Mouse (Mus musculus): ENCODE results near the gene Kansl1. TPM values are rescaled to one million over a fixed set of nuclear protein-coding genes. Genes with fewer than 3 reads are reported as not detected.

The Kansl1 gene
- polyA plus RNA-seq, 2 experiments from 2014 or later, result 51.4 to 53.0 TPM

DNA sequence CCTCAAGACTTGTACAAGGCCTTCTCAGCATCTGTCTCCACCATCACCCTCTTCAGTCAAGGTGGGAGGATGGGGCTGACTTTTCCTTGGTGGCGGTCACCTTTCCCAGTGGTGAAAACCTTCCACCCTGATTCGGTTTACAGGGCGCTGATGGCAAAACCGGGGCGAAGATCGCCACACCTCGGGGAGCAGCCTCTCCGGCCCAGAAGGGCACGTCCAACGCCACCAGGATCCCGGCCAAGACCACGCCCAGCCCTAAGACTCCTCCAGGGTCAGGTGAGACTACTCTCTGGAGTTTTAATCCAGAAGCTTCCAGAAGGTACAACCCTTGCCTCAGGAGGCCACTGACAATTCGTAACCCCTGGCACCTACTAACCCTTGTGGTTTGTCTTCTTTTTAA, 162.2 kb downstream of the Kansl1 start:
- ATAC-seq, result no peak

DNA sequence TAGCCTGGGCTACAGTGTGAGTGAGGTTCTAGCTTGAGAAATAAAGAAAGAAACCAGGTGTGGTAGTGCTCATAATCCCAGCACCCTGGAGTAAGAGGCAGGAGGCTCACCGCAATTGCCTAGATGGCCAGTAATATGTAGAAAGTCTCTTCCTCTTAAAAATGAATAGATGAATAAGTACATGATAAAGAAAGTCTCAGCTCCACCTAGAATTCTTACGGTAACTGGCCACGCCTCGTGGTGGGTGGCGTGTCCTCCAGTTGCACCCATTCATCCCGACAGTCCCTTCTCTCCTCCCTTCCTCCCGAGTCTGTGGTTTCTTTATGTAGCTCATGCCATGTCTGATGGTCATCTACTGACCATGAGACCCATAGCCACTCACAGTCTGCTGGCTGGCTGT, 162.9 kb downstream of the Kansl1 start:
- no peak for ATAC-seq

- no peak for ATAC-seq
These were observed 165.3 kb downstream of the Kansl1 start for GRCm38 (mm10) chr11:104303088-104303960.

DNA sequence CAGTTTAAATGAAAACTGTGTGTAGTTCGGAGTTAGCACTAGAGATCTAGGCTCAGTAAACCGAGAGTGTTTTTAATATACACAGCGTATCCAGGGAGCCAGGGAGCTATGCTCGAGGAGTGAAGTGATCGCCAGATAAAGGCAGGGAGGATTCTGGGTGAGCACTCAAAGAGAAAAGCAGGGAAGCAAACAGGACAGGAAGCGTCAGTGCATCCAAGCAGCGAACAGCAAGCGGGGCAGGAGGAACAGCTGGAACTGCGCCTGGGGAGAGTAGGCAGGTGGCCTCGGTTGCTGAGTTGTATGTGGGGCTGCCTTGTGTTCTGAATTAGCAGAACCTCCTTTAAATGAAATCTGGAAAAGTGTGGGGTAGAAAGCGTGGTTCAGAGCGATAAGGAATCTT, 166.0 kb downstream of the Kansl1 start:
- no peak for ATAC-seq

GRCm38 (mm10) chr11:104297671-104298070, 171.0 kb downstream of the Kansl1 start:
- ATAC-seq, result no peak

GRCm38 (mm10) chr11:104295656-104296055, 173.0 kb downstream of the Kansl1 start:
- no peak for ATAC-seq

- no peak for ATAC-seq
These were observed 173.5 kb downstream of the Kansl1 start for GRCm38 (mm10) chr11:104295145-104295544.

- ATAC-seq, result no peak
These were observed 175.4 kb downstream of the Kansl1 start for GRCm38 (mm10) chr11:104293241-104293640.

- no peak for ATAC-seq
These were observed 176.0 kb downstream of the Kansl1 start for GRCm38 (mm10) chr11:104292443-104293220.

GRCm38 (mm10) chr11:104289199-104290031, 179.2 kb downstream of the Kansl1 start:
- peak; percentile 37 for ATAC-seq

- no peak for ATAC-seq
These were observed 179.8 kb downstream of the Kansl1 start for GRCm38 (mm10) chr11:104288835-104289198.

DNA sequence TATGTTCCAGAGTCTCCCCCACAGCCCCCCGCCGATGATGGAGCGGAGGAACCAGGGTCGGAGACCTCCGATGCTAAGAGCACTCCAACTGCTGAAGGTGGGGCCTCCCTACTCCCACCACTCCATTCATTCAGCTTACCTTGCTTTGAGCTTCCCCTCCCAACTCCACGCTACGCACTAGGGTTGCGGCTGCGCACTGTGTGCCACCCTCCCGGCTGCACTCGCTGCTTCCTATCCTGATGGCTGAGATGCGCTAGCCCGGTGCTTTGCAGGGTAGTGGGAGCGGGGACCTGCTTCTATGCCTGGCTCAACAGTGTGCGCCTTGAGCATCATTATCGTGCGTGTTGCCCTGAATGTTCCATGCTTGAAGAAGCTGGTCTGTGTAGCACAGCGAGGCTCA, 181.5 kb downstream of the Kansl1 start:
- no peak for ATAC-seq

Other genes with a start within 250 kb of the Kansl1 start
- gene Mapt, start 237.5 kb downstream of the Kansl1 start, polyA plus RNA-seq (2017; shearing (Covaris generic)), result under 1 TPM; 0.11 to 0.34 TPM
- gene Cdc27, start 81.8 kb upstream of the Kansl1 start, polyA plus RNA-seq (2017; shearing (Covaris generic)), result 10 to 100 TPM; 14.0 to 15.1 TPM
- gene Myl4, start 81.8 kb upstream of the Kansl1 start, polyA plus RNA-seq (2017; shearing (Covaris generic)), result 10 to 100 TPM in 1 of 2 experiments, 1 to 10 TPM in 1; 8.2 to 11.4 TPM
- gene Itgb3, start 139.1 kb upstream of the Kansl1 start, polyA plus RNA-seq (2017; shearing (Covaris generic)), result 10 to 100 TPM; 12.3 to 15.6 TPM
- under 1 TPM in 1 of 2 experiments, not detected in 1; 0.04 TPM for gene Gm11639, start 216.8 kb upstream of the Kansl1 start, polyA plus RNA-seq (2017; shearing (Covaris generic))